Mouse (Mus musculus) liver, embryonic 14.5 days (tissue): ENCODE results near the gene Polr2f.

ENCODE experiments used
- CTCF ChIP-seq: IDR thresholded peaks from 2 replicates; pipeline ENCODE4 v1.5.1; 2016; ENCODE audit warnings: antibody characterized with exemption, low read depth, control low read depth
- EP300 ChIP-seq: IDR thresholded peaks from 2 replicates; pipeline ENCODE4 v1.6.1; 2016; ENCODE audit warnings: antibody characterized with exemption, low read depth

- TF ChIP-seq CTCF = no peak
- no peak for TF ChIP-seq EP300
Observed at GRCm38 (mm10) chr15:79133191-79133661, 7.6 kb upstream of the Polr2f start.
